Mouse (Mus musculus): Measurements from ENCODE around the gene Crip2. TPM values are rescaled to one million over a fixed set of nuclear protein-coding genes. Genes with fewer than 3 reads are reported as not detected.

The Crip2 gene
- polyA plus RNA-seq, 1 experiment from 2014 or later = 227 TPM

DNA sequence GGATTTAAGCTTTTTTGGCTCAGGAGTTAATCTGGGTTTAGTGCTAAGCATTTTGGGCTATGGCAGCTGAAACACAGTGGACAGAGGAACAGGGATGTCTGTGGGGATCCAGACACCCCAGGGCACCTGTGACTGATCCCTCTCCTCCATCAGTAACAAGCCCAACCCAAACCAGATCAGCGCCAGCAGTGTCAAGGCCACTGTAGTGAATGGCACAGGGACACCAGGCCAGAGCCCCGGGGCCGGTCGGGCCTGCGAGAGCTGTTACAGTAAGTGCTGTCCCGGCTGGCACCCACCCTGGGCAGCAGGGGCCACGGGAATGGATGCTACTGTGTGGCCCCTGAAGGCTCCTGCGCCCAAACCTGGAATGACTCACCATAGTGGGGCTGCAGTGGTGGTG is 9.3 kb upstream of the Crip2 start:
- Histone ChIP-seq H3K4me1 (replicated peaks; ENCODE audit: insufficient read depth, low read length) (no peaks in the 10 kb centered on the region), H3K27me3 (ENCODE audit: insufficient read depth, low read length) (no peaks in the 10 kb centered on the region), H3K9ac (ENCODE audit: low read depth, low read length) (no peak overlapping the region), H3K36me3 (ENCODE audit: insufficient read depth, low read length) (peaks cover 94% of the 10 kb centered on the region), H3K4me3 (replicated peaks; ENCODE audit: low read depth, low read length) (no peak overlapping the region), H3K9me3 (replicated peaks; ENCODE audit: low read length) (no peaks in the 10 kb centered on the region), H3K27ac (no peak overlapping the region), H3K4me2 (ENCODE audit: low read length) (no peak overlapping the region)
- ATAC-seq (replicated peaks; ENCODE audit: low FRiP score, low read depth) = no peak
- no peak for TF ChIP-seq CTCF (IDR thresholded peaks at IDR 0.05; ENCODE audit: low read depth)
- WGBS = over 99% methylated on average over 8 of the region's 8 CpGs
- no peak for DNase-seq (ENCODE audit: low spot score)

DNA sequence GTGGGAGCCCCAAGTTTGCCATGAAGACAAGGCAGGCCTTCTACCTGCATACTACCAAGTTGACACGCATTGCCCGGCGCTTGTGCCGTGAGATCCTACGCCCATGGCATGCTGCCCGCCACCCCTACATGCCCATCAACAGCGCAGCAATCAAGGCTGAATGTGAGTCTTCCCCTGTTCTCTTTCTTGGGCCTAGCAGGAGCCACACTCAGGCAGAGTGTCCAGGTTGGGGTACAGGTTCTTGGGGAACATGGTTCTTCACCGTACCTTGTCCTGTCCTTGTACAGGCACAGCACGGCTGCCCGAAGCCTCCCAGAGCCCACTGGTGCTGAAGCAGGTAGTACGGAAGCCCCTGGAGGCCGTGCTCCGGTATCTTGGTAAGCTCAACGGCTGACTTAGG is 8.4 kb upstream of the Crip2 start:
- WGBS = 92% methylated on average over 14 of the region's 14 CpGs
- TF ChIP-seq CTCF (IDR thresholded peaks at IDR 0.05; ENCODE audit: low read depth) = no peak
- Histone ChIP-seq H3K9me3 (replicated peaks; ENCODE audit: low read length) (no peaks in the 10 kb centered on the region), H3K4me3 (replicated peaks; ENCODE audit: low read depth, low read length) (no peak overlapping the region), H3K9ac (ENCODE audit: low read depth, low read length) (no peak overlapping the region), H3K27me3 (ENCODE audit: insufficient read depth, low read length) (no peaks in the 10 kb centered on the region), H3K4me1 (replicated peaks; ENCODE audit: insufficient read depth, low read length) (no peaks in the 10 kb centered on the region), H3K36me3 (ENCODE audit: insufficient read depth, low read length) (peaks cover 97% of the 10 kb centered on the region), H3K4me2 (ENCODE audit: low read length) (no peak overlapping the region), H3K27ac (no peak overlapping the region)
- no peak for ATAC-seq (replicated peaks; ENCODE audit: low FRiP score, low read depth)
- no peak for DNase-seq (ENCODE audit: low spot score)

DNA sequence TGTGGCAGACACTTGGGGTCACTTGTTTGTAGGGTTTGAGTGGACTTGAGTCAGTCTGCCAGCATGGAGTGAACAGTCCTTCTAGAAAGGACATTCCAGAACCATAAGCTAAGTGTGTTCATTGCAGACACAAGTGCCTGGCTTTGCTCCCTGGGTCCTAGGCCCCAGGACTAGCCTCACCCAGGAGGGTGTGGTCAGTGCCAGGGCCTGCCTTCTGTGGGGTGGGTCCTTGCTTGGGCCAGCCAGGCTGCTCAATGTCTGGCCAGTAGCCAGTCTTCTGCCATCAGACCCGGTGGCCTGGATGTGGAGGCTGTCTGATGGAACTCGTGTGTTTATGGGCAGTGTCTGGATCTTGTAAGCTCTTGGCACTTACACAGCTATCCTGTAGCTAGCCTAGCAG is 7.5 kb upstream of the Crip2 start:
- Histone ChIP-seq H3K27me3 (ENCODE audit: insufficient read depth, low read length) (no peaks in the 10 kb centered on the region), H3K9ac (ENCODE audit: low read depth, low read length) (0 out of 2 replicates have a peak overlapping the region, but pooled peaks have one; percentile 2), H3K9me3 (replicated peaks; ENCODE audit: low read length) (no peaks in the 10 kb centered on the region), H3K27ac (no peak overlapping the region), H3K36me3 (ENCODE audit: insufficient read depth, low read length) (peaks cover 97% of the 10 kb centered on the region), H3K4me1 (replicated peaks; ENCODE audit: insufficient read depth, low read length) (no peaks in the 10 kb centered on the region), H3K4me2 (ENCODE audit: low read length) (no peak overlapping the region), H3K4me3 (replicated peaks; ENCODE audit: low read depth, low read length) (no peak overlapping the region)
- ATAC-seq (replicated peaks; ENCODE audit: low FRiP score, low read depth) = no peak
- no peak for DNase-seq (ENCODE audit: low spot score)
- no peak for TF ChIP-seq CTCF (IDR thresholded peaks at IDR 0.05; ENCODE audit: low read depth)
- 54% methylated on average over 2 of the region's 2 CpGs for WGBS

DNA sequence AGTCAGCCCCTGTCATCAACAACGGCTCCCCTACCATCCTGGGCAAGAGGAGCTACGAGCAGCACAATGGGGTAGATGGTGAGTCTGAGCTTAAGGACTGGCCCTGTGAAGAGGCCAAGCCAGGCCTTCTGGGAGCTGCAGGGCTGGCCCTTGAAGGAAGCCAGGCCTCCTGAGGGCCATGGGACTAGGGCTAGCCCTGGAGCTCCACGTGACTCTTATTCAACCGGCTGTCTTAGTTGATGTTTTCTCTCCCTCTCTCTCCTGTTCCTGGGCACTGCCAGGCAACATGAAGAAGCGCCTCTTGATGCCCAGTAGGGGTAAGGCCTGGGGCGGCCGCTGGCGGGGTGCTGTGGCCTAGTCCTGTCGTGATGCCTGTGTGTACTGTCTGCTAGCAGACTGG is 6.8 kb upstream of the Crip2 start:
- Histone ChIP-seq H3K27me3 (ENCODE audit: insufficient read depth, low read length) (no peaks in the 10 kb centered on the region), H3K9me3 (replicated peaks; ENCODE audit: low read length) (no peaks in the 10 kb centered on the region), H3K9ac (ENCODE audit: low read depth, low read length) (0 out of 2 replicates have a peak overlapping the region, but pooled peaks have one; percentile 2), H3K36me3 (ENCODE audit: insufficient read depth, low read length) (peaks cover 91% of the 10 kb centered on the region), H3K4me1 (replicated peaks; ENCODE audit: insufficient read depth, low read length) (no peaks in the 10 kb centered on the region), H3K27ac (no peak overlapping the region), H3K4me3 (replicated peaks; ENCODE audit: low read depth, low read length) (no peak overlapping the region), H3K4me2 (ENCODE audit: low read length) (no peak overlapping the region)
- DNase-seq (ENCODE audit: low spot score) (no peak), ATAC-seq (replicated peaks; ENCODE audit: low FRiP score, low read depth) (no peak)
- TF ChIP-seq CTCF (IDR thresholded peaks at IDR 0.05; ENCODE audit: low read depth) = no peak
- WGBS = 92% methylated on average over 9 of the region's 9 CpGs

DNA sequence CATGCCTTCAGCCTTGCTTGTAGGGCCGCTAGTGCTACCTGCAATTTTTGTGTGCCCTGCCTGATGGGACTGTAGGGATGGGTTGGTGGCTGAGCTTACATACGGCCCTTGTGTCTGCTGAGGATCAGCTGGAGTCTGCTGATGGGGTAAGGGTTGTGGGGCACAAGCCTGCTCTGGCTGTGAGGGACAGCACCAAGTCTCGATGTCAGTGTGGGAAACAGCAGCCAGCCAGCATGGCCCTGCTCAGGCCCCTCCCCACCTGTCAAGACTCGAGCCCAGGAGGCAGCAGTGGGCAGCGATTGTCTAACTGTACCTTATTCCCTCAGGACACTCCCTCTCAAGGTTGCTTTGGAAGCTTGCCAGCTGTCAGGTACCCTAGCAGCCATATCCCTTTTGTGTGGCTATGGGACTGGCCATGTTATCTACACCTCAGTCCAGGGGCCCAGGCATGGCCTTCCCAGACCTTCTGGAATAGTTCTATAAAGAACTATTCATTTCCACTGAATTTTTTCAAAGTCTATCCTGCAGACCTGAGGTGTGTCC is 6.1 kb upstream of the Crip2 start:
- H3K4me3 ChIP-seq (replicated peaks; ENCODE audit: low read depth, low read length) = no peak overlapping the region
- no peak for TF ChIP-seq CTCF (IDR thresholded peaks at IDR 0.05; ENCODE audit: low read depth)
- H3K36me3 ChIP-seq (ENCODE audit: insufficient read depth, low read length) = peaks cover 85% of the 10 kb centered on the region
- H3K27me3 ChIP-seq (ENCODE audit: insufficient read depth, low read length) = no peaks in the 10 kb centered on the region
- no peaks in the 10 kb centered on the region for H3K9me3 ChIP-seq (replicated peaks; ENCODE audit: low read length)
- DNase-seq (ENCODE audit: low spot score) = no peak
- 71% methylated on average over 5 of the region's 5 CpGs for WGBS
- no peak for ATAC-seq (replicated peaks; ENCODE audit: low FRiP score, low read depth)
- no peak overlapping the region for H3K27ac ChIP-seq
- no peak overlapping the region for H3K9ac ChIP-seq (ENCODE audit: low read depth, low read length)
- H3K4me2 ChIP-seq (ENCODE audit: low read length) = no peak overlapping the region
- H3K4me1 ChIP-seq (replicated peaks; ENCODE audit: insufficient read depth, low read length) = no peaks in the 10 kb centered on the region

DNA sequence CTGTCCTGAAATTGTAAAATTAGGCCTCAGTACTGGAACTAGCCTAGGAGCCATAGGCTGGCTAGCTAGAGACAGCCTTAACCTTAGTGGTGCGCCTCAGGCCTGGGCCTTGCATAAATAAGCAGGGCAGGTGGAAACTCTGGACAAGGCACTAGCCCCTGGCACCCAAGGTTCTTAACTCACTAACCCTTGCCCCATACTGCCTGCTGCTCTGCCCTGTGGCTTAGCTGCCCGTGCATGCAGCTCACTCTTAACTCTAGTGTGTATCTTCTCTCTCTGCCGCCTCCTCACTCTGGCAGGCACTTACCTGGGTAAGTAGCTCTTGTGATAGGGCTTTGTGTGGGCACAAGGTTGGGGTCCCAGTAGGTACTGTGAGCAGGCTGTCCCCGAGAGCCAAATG is 5.5 kb upstream of the Crip2 start:
- Histone ChIP-seq H3K27ac (no peak overlapping the region), H3K27me3 (ENCODE audit: insufficient read depth, low read length) (no peaks in the 10 kb centered on the region), H3K4me1 (replicated peaks; ENCODE audit: insufficient read depth, low read length) (peaks cover 4% of the 10 kb centered on the region; the same call in 1 of the 2 replicates), H3K9ac (ENCODE audit: low read depth, low read length) (no peak overlapping the region), H3K36me3 (ENCODE audit: insufficient read depth, low read length) (peaks cover 79% of the 10 kb centered on the region), H3K4me3 (replicated peaks; ENCODE audit: low read depth, low read length) (no peak overlapping the region), H3K4me2 (ENCODE audit: low read length) (no peak overlapping the region), H3K9me3 (replicated peaks; ENCODE audit: low read length) (no peaks in the 10 kb centered on the region)
- DNase-seq (ENCODE audit: low spot score) = no peak
- ATAC-seq (replicated peaks; ENCODE audit: low FRiP score, low read depth) = no peak
- no peak for TF ChIP-seq CTCF (IDR thresholded peaks at IDR 0.05; ENCODE audit: low read depth)
- 93% methylated on average over 4 of the region's 4 CpGs for WGBS

DNA sequence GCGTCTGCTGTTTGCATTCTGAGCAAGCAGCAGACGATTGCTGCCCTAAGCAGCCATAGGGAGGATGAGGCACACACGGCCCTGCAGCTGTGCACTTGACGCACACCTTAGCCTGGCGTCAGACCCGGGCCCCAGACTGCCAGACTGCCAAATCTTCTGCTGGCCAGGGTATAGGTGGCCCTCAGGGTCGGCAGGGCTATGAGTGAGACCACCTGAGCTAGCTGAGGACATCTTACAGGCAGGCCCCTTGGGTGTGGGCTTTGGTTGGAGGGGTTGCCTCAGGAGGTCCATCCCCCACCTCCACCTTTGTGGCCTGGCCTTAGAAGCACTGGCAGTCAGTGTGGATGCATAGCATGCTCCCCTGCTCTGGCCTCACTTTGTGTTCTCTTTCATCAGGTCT is 4.6 kb upstream of the Crip2 start:
- Histone ChIP-seq H3K27ac (no peak overlapping the region), H3K9ac (ENCODE audit: low read depth, low read length) (no peak overlapping the region), H3K4me1 (replicated peaks; ENCODE audit: insufficient read depth, low read length) (peaks cover 8% of the 10 kb centered on the region; the same call in 1 of the 2 replicates), H3K27me3 (ENCODE audit: insufficient read depth, low read length) (no peaks in the 10 kb centered on the region), H3K36me3 (ENCODE audit: insufficient read depth, low read length) (peaks cover 70% of the 10 kb centered on the region), H3K4me3 (replicated peaks; ENCODE audit: low read depth, low read length) (no peak overlapping the region), H3K9me3 (replicated peaks; ENCODE audit: low read length) (no peaks in the 10 kb centered on the region), H3K4me2 (ENCODE audit: low read length) (no peak overlapping the region)
- DNase-seq (ENCODE audit: low spot score) = no peak
- 88% methylated on average over 7 of the region's 7 CpGs for WGBS
- no peak for ATAC-seq (replicated peaks; ENCODE audit: low FRiP score, low read depth)
- TF ChIP-seq CTCF (IDR thresholded peaks at IDR 0.05; ENCODE audit: low read depth) = no peak

All from kidney, postnatal 0 days (tissue).